Mouse (Mus musculus) kidney, embryonic 14.5 days (tissue): Measurements from ENCODE around the gene Chd1l. TPM values are rescaled to one million over a fixed set of nuclear protein-coding genes. Genes with fewer than 3 reads are reported as not detected.

Experiments used
- ATAC-seq: fragments of 200-750 bp; cut with Nextera tagmentation; 2 replicates; pipeline ENCODE4 v1.8.0; 2017; ENCODE audit warnings: moderate number of reproducible peaks, mild to moderate bottlenecking, moderate TSS enrichment, moderate library complexity; ENCODE audit not compliant: low FRiP score, low TSS enrichment
- H3K27ac ChIP-seq: fragments of 300-500 bp; sonication (generic); 2 replicates; pipeline ENCODE4 v1.5.1; 2014; ENCODE audit warnings: low read depth, mild to moderate bottlenecking, low read length, moderate library complexity, mixed read lengths
- H3K27me3 ChIP-seq: fragments of 300-500 bp; sonication (generic); 2 replicates; pipeline ENCODE4 v1.6.1; 2014; ENCODE audit warnings: mild to moderate bottlenecking, low read length; ENCODE audit not compliant: control insufficient read depth, insufficient read depth
- H3K36me3 ChIP-seq: fragments of 300-500 bp; sonication (generic); 2 replicates; pipeline ENCODE4 v1.6.1; 2014; ENCODE audit warnings: low read length, mixed read lengths; ENCODE audit not compliant: control insufficient read depth, insufficient read depth
- H3K4me1 ChIP-seq: fragments of 300-500 bp; sonication (generic); 2 replicates; pipeline ENCODE4 v1.6.1; 2014; ENCODE audit warnings: low read length, mixed read lengths; ENCODE audit not compliant: control insufficient read depth, insufficient read depth
- H3K4me2 ChIP-seq: fragments of 300-500 bp; sonication (generic); replicated peaks from 2 replicates; pipeline ENCODE4 v1.6.1; 2014; ENCODE audit warnings: low read depth, mild to moderate bottlenecking, low read length
- H3K4me3 ChIP-seq: fragments of 300-500 bp; sonication (generic); 2 replicates; pipeline ENCODE4 v1.5.1; 2014; ENCODE audit warnings: mild to moderate bottlenecking, low read length
- H3K9ac ChIP-seq: fragments of 300-500 bp; sonication (generic); 2 replicates; pipeline ENCODE4 v1.6.1; 2014; ENCODE audit warnings: low read depth, mild to moderate bottlenecking, low read length, moderate library complexity
- H3K9me3 ChIP-seq: fragments of 300-500 bp; sonication (generic); 2 replicates; pipeline ENCODE4 v1.6.1; 2016; ENCODE audit warnings: low read length; ENCODE audit not compliant: control insufficient read depth
- WGBS: fragments of 180-500 bp; shearing (Covaris S2); extraction: QIAGEN DNeasy Blood & Tissue Kit; methylation state at CpG from one replicate; pipeline ENCODE4 v1.1.7; 2014; 5-methylcytosine and 5-hydroxymethylcytosine counted together
- polyA plus RNA-seq: library from polyadenylated mRNA; unstranded; fragments of >200 nt; fragmentation: Nextera tagmentation; extraction: Ambion mirVana; gene quantifications from 2 replicates; pipeline ENCODE4 v1.2.1, GENCODE M21; 2014

Chd1l gene
- polyA plus RNA-seq, 1 experiment from 2014 or later = 18.1 TPM

DNA sequence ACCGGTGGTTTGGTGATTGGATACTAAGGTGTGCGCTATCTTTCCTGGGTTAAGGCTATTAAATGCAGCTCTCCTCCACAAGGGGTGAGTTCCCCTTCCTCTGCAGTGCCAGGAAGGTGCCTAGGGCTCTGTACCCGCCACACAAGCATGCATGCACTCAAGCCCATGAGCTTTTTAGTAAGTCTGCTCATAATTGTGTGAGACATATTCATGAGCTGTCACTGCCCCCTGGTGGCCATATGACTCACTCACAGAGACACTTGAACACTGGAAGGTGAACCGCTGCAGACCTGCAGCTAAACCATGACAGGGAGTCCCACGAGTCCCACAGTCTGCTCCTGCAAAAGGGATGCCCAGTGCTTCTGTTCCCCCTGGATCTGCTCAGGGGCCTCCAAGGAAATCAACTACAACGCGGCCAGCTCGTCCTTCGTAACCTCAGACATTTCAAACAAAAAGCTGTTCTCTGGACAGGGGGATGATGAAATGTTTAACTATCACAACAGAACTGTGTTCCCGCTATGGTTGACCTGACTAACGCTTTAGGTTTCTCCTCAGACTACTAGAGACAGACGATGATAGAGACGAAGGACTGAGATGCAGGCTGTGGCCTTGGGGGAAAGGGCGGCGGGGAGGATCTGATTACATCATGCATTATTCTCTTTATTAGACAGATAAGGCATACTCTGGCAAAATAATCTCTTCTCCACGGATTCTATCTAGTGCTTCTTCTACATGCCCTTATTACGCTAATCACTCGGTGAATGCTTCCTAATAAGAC, 24.4 kb downstream of the Chd1l start:
- H3K4me1 ChIP-seq = no peaks in the 10 kb centered on the region
- no peak overlapping the region for H3K27ac ChIP-seq
- no peak overlapping the region for H3K4me2 ChIP-seq
- no peaks in the 10 kb centered on the region for H3K27me3 ChIP-seq
- H3K9me3 ChIP-seq = no peaks in the 10 kb centered on the region
- H3K36me3 ChIP-seq = peaks cover 17% of the 10 kb centered on the region
- WGBS = 60% methylated on average over 18 of the region's 18 CpGs
- H3K4me3 ChIP-seq = no peak overlapping the region
- no peak overlapping the region for H3K9ac ChIP-seq
- peak; percentile 71 for ATAC-seq

DNA sequence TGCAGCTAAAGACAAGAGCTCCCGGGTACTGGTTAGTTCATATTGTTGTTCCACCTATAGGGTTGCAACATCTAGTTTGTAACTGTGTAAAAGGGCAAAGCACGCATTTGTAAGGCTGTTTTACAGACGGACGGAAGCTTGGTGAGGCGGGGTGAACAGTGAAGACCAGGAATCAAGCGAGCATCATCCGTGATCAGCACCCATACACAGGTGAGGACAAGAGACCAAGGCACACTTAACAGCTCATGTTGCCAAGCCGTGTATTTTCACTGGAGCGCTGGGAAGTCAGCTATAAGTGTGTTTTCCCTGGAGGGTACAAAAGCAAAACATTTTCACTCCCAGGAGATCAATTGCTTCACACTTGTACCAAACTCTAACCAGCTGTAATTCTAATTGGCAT, 36.2 kb downstream of the Chd1l start:
- no peak overlapping the region for H3K4me3 ChIP-seq
- H3K27me3 ChIP-seq = no peaks in the 10 kb centered on the region
- no peak overlapping the region for H3K27ac ChIP-seq
- no peak overlapping the region for H3K9ac ChIP-seq
- no peaks in the 10 kb centered on the region for H3K9me3 ChIP-seq
- no peaks in the 10 kb centered on the region for H3K4me1 ChIP-seq
- H3K36me3 ChIP-seq = no peaks in the 10 kb centered on the region
- no peak overlapping the region for H3K4me2 ChIP-seq
- 83% methylated on average over 9 of the region's 9 CpGs for WGBS
- ATAC-seq = no peak

DNA sequence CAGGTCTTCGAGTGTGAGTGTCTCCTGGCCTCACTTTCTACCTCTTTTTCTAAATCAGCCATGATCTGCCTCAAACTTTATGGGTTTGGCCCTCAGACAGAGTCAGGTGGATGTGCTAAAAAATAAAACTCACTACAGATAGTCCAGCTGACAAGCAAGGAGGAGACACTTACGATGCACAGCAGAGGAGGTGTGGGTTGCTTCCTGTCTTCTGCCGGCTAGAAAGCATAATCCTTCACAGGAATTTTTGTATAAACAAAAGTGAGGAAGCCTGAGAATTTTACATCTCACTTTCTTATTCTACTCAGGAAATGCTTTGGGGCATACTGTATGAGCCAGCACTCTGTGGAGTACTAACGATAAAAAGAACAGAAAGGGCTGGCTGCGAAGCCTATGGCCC, 45.4 kb downstream of the Chd1l start:
- Histone ChIP-seq H3K4me2 (no peak overlapping the region), H3K27ac (no peak overlapping the region), H3K27me3 (no peaks in the 10 kb centered on the region), H3K4me1 (no peaks in the 10 kb centered on the region), H3K9ac (no peak overlapping the region), H3K36me3 (no peaks in the 10 kb centered on the region; the same call in 1 of the 2 replicates), H3K9me3 (no peaks in the 10 kb centered on the region), H3K4me3 (no peak overlapping the region)
- ATAC-seq = no peak
- 74% methylated on average over 5 of the region's 5 CpGs for WGBS

DNA sequence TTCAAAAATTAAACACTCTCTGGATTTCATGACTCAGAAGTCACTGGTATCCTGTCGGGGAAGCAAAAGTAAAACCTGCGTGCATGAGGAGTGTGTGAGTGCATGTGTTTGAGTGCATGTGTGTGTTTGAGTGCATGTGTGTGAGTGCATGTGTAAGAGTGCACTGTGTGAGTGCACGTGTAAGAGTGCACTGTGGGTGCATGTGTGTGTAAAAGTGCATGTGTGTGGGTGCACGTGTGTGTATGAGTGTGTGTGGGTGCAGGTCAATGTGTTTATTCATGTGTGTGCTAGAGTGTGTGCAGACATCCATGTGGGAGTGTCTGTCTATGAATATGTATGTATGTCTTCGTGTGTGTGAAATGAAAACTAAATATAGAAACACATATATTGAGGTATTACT, 51.4 kb downstream of the Chd1l start:
- Histone ChIP-seq H3K27ac (no peak overlapping the region), H3K4me3 (no peak overlapping the region), H3K9me3 (no peaks in the 10 kb centered on the region), H3K4me1 (no peaks in the 10 kb centered on the region), H3K27me3 (no peaks in the 10 kb centered on the region), H3K4me2 (no peak overlapping the region), H3K36me3 (no peaks in the 10 kb centered on the region), H3K9ac (no peak overlapping the region)
- 90% methylated on average over 5 of the region's 5 CpGs for WGBS
- no peak for ATAC-seq

DNA sequence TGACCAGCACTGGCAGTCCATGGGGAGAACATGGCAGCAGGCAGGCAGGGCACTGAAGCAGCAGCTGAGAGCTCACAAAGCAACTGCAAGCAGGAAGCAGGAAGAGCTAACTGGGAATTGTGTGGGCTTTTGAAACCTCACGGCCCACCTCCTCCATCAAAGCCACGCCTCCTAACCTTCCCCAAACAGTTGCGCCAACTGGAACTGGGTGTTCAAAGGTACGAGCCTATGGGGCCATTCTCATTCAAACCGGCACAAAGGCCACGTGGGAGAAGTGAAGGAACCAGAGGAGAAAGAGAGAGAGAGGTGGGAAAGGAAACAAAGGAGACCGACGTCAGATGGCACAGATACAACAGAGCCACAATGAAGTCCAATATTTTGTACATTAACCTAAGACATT, 63.8 kb downstream of the Chd1l start:
- H3K9me3 ChIP-seq = no peaks in the 10 kb centered on the region
- no peak for ATAC-seq
- WGBS = 54% methylated on average over 8 of the region's 8 CpGs
- no peak overlapping the region for H3K27ac ChIP-seq
- H3K27me3 ChIP-seq = no peaks in the 10 kb centered on the region
- no peaks in the 10 kb centered on the region for H3K4me1 ChIP-seq
- no peaks in the 10 kb centered on the region for H3K36me3 ChIP-seq
- no peak overlapping the region for H3K4me2 ChIP-seq
- no peak overlapping the region for H3K9ac ChIP-seq
- H3K4me3 ChIP-seq = no peak overlapping the region

DNA sequence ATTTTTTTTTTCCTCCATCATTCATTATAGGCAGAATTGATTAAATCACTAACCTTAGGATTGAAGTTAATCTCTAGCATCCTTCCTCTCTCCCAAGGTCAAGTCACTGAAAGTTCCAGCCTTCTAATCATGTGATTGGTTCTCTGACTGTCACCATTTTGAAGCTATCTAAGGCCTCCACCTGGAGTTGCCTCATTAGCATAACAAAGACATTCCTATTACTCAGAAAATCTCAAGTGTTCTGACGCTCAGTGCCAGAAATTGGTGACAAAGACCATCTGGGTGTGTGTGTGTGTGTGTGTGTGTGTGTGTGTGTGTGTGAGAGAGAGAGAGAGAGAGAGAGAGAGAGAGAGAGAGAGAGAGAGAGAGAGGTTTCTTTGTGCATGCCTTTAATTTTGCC, 69.8 kb downstream of the Chd1l start:
- no peak for ATAC-seq
- Histone ChIP-seq H3K4me1 (no peaks in the 10 kb centered on the region), H3K4me3 (no peak overlapping the region), H3K4me2 (no peak overlapping the region), H3K9ac (no peak overlapping the region), H3K27me3 (no peaks in the 10 kb centered on the region), H3K27ac (no peak overlapping the region), H3K9me3 (no peaks in the 10 kb centered on the region), H3K36me3 (no peaks in the 10 kb centered on the region)
- WGBS = 36% methylated on average over 1 of the region's 1 CpGs

DNA sequence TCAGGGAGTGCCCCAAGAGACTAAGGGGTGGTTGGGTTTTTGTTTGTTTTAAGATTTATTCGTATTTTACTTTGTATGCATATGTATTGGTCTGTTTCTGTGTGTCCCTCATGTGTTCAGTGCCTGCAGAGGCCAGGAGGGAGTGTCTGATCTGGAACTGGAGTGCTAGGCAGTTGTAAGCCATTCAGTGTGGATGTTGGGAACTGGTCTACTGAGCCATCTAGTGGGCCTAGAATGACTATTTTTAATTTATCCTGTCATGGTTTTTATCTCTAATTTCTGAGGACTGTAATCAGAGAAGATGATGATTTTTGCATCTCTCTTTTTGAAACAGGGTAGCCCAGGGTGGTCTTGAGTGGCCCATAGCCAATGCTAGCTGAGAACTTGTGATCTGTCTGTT, 71.4 kb downstream of the Chd1l start:
- no peak overlapping the region for H3K4me3 ChIP-seq
- H3K9me3 ChIP-seq = no peaks in the 10 kb centered on the region
- no peak overlapping the region for H3K9ac ChIP-seq
- no peaks in the 10 kb centered on the region for H3K4me1 ChIP-seq
- 69% methylated on average over 1 of the region's 1 CpGs for WGBS
- no peak overlapping the region for H3K27ac ChIP-seq
- H3K27me3 ChIP-seq = no peaks in the 10 kb centered on the region
- ATAC-seq = no peak
- no peak overlapping the region for H3K4me2 ChIP-seq
- H3K36me3 ChIP-seq = no peaks in the 10 kb centered on the region

DNA sequence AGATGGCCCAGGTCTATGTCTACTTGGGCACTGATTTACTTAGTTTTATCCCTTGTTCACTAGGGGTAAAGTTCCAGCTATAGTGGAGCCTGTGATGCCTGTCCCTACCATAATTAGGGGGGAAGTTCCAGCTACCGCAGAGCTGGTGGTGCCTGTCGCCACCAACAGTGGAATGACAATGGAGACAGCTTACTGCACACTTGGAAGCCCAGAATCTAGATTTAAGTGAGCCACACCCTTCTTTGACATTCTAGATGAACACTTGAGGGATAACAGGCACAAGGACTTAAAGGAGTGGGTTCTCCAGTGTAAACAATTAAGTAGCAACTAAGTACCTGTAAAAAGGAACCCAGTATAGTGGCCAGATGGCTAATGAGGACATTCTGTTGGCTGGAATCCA, 73.0 kb downstream of the Chd1l start:
- H3K9me3 ChIP-seq = no peaks in the 10 kb centered on the region
- no peaks in the 10 kb centered on the region for H3K36me3 ChIP-seq
- no peaks in the 10 kb centered on the region for H3K4me1 ChIP-seq
- H3K9ac ChIP-seq = no peak overlapping the region
- no peak overlapping the region for H3K27ac ChIP-seq
- WGBS = 84% methylated on average over 2 of the region's 2 CpGs
- H3K27me3 ChIP-seq = no peaks in the 10 kb centered on the region
- H3K4me3 ChIP-seq = no peak overlapping the region
- H3K4me2 ChIP-seq = no peak overlapping the region
- no peak for ATAC-seq

DNA sequence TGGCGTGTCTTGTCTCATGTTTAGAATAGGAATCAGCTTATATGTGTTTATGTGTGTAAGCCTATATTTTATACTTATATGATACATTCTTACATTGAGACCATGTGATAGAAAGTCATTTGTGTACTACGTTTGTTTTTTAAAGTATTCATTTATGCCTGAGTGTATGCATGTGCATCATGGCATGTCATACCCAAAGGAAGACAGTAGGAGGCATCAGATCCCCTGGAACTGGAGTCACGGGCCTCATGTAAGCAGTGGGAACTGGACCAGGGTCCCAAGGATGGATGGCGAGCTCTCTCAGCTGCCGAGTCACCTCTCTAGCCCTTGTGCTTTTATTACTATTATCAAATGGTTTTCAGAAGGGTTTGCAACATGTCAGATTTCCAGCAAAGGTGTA, 74.3 kb downstream of the Chd1l start:
- no peaks in the 10 kb centered on the region for H3K36me3 ChIP-seq
- no peak overlapping the region for H3K9ac ChIP-seq
- no peak overlapping the region for H3K4me2 ChIP-seq
- WGBS = 94% methylated on average over 5 of the region's 5 CpGs
- no peaks in the 10 kb centered on the region for H3K27me3 ChIP-seq
- H3K4me3 ChIP-seq = no peak overlapping the region
- H3K9me3 ChIP-seq = no peaks in the 10 kb centered on the region
- ATAC-seq = no peak
- no peaks in the 10 kb centered on the region for H3K4me1 ChIP-seq
- H3K27ac ChIP-seq = no peak overlapping the region
